Mouse (Mus musculus) G1E (cell line): ENCODE data around the gene Gpalpp1. TPM values are rescaled to one million over a fixed set of nuclear protein-coding genes. Genes with fewer than 3 reads are reported as not detected.

ENCODE experiments used
- ATAC-seq: 2 replicates; pipeline ENCODE4 v1.8.0; 2016; ENCODE audit warnings: mild to moderate bottlenecking; ENCODE audit not compliant: insufficient number of reproducible peaks, poor library complexity, low FRiP score, severe bottlenecking; ENCODE audit errors: extremely low read depth
- DNase-seq: peaks from one replicate; pipeline ENCODE4 v3.0.0; 2012; ENCODE audit warnings: low spot score
- H3K27me3 ChIP-seq: 2 replicates; pipeline ENCODE4 v1.6.1; 2012; ENCODE audit warnings: mild to moderate bottlenecking, low read length, inconsistent platforms; ENCODE audit not compliant: insufficient read depth
- H3K36me3 ChIP-seq: replicated peaks from 2 replicates; pipeline ENCODE3; 2012; ENCODE audit warnings: mild to moderate bottlenecking, inconsistent platforms
- H3K4me1 ChIP-seq: 2 replicates; pipeline ENCODE4 v1.6.1; 2012; ENCODE audit warnings: low read depth, low read length, inconsistent platforms, mixed read lengths; ENCODE audit not compliant: insufficient read depth
- H3K4me3 ChIP-seq: 2 replicates; pipeline ENCODE4 v1.5.1; 2012; ENCODE audit warnings: low read depth, mild to moderate bottlenecking, inconsistent platforms, low read length, moderate library complexity, mixed read lengths
- H3K9me3 ChIP-seq: replicated peaks from 2 replicates; pipeline ENCODE4 v1.6.1; 2012; ENCODE audit warnings: inconsistent platforms
- CTCF ChIP-seq: IDR thresholded peaks from 2 replicates; pipeline ENCODE4 v1.5.1; 2012; ENCODE audit warnings: low read depth, low read length, inconsistent platforms, mixed read lengths
- GATA1 ChIP-seq: IDR thresholded peaks from 2 replicates; pipeline ENCODE4 v1.6.1; 2012; ENCODE audit warnings: borderline replicate concordance, low read length, inconsistent platforms, mixed read lengths
- GATA2 ChIP-seq: IDR thresholded peaks from 2 replicates; pipeline ENCODE4 v1.6.1; 2012; ENCODE audit warnings: low read depth, low read length, inconsistent platforms, borderline replicate concordance
- POLR2AphosphoS5 ChIP-seq: IDR thresholded peaks from 2 replicates; pipeline ENCODE4 v1.6.1; 2012; ENCODE audit warnings: low read depth, low read length, inconsistent platforms; ENCODE audit not compliant: insufficient replicate concordance
- TAL1 ChIP-seq: conservative IDR thresholded peaks from 2 replicates; pipeline ENCODE4 v1.6.1; 2012; ENCODE audit warnings: low read depth, low read length, inconsistent platforms, mixed read lengths
- polyA plus RNA-seq: library from polyadenylated mRNA; stranded (reverse); fragments of >175 nt; gene quantifications from 2 replicates; pipeline ENCODE4 v1.2.3, GENCODE M21; 2012
- total RNA-seq, 2 experiments: library from RNA; stranded (forward) in 1 of 2; stranded (reverse) in 1 of 2; fragments of 200-1000 nt in 1 of 2; fragments of >200 nt in 1 of 2; fragmentation: Nextera tagmentation in 1 of 2; gene quantifications; 2 replicates each; pipeline ENCODE4 v1.2.3; 2014 to 2017

The Gpalpp1 gene
- total and polyA plus RNA-seq, 3 experiments: 3.5 to 40.5 (median 26.6) TPM

GRCm38 (mm10) chr14:76043251-76044163 is 67.1 kb downstream of the Gpalpp1 start:
- H3K9me3 ChIP-seq: no peaks in the 10 kb centered on the region
- H3K4me3 ChIP-seq: no peak overlapping the region
- no peaks in the 10 kb centered on the region for H3K36me3 ChIP-seq
- H3K4me1 ChIP-seq: no peaks in the 10 kb centered on the region
- ATAC-seq (no peak), DNase-seq (no peak)
- peaks cover 13% of the 10 kb centered on the region for H3K27me3 ChIP-seq
- TF ChIP-seq TAL1: no peak
- TF ChIP-seq CTCF: no peak
- no peak for TF ChIP-seq POLR2AphosphoS5
- no peak for TF ChIP-seq GATA1
- no peak for TF ChIP-seq GATA2

Other genes starting within 250 kb of the Gpalpp1 start
- not detected in 2 replicates for gene Kctd4, start 155.8 kb downstream of the Gpalpp1 start, total RNA-seq (2014; fragmentation: Nextera tagmentation)
- gene Kctd4, start 155.8 kb downstream of the Gpalpp1 start, total RNA-seq (2017): 0.06 and 0.11 TPM in 2 replicates
- not detected in 2 replicates for gene Kctd4, start 155.8 kb downstream of the Gpalpp1 start, polyA plus RNA-seq
- 32.7 and 33.3 TPM in 2 replicates for gene Gtf2f2, start 99.9 kb downstream of the Gpalpp1 start, total RNA-seq (2014; fragmentation: Nextera tagmentation)
- 49.5 and 53.3 TPM in 2 replicates for gene Gtf2f2, start 99.9 kb downstream of the Gpalpp1 start, total RNA-seq (2017)
- gene Gtf2f2, start 99.9 kb downstream of the Gpalpp1 start, polyA plus RNA-seq: 9.1 TPM in 2 replicates
- 8.5 and 12.0 TPM in 2 replicates for gene Nufip1, start 131 bp upstream of the Gpalpp1 start, total RNA-seq (2014; fragmentation: Nextera tagmentation)
- gene Nufip1, start 131 bp upstream of the Gpalpp1 start, total RNA-seq (2017): 16.9 and 18.1 TPM in 2 replicates
- 11.8 and 16.4 TPM in 2 replicates for gene Nufip1, start 131 bp upstream of the Gpalpp1 start, polyA plus RNA-seq